Mouse (Mus musculus): Measurements from ENCODE around the gene Ssh3.

Ssh3 gene

DNA sequence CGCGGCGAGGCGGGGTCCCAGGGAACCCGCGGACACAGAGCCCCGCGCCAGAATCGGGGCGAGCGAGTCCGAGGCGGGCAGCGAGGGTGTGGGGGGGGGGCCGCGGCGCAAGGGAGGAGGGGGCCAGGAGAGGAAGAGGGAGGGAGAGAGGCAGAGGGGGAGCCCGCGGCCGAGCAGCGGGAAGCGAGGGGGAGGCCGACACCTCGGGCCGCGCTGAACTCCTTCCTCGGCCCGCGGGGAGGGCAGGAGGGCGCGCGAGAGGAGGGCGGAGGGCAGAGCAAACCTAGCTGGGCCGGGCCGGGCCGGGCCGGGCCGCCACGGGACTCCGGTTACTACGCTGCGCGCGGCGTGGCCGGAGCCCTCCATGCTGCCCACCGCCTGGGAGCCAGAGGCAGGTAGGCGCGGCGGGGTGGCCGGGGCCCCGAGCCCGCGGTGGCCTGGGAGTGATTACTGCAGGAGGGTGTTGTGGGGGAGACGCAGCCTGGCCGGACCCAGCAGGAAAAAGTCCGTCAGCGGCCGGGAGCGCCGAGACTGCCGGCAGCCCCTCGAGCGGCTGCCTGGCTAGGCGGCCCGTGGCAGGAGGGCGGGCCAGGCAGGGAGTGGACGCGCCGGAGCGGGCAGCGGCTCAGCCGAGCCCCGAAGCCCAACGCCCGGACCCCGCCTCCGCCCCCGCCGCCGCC is 54.1 kb downstream of the Ssh3 start:
- no peak for DNase-seq

DNA sequence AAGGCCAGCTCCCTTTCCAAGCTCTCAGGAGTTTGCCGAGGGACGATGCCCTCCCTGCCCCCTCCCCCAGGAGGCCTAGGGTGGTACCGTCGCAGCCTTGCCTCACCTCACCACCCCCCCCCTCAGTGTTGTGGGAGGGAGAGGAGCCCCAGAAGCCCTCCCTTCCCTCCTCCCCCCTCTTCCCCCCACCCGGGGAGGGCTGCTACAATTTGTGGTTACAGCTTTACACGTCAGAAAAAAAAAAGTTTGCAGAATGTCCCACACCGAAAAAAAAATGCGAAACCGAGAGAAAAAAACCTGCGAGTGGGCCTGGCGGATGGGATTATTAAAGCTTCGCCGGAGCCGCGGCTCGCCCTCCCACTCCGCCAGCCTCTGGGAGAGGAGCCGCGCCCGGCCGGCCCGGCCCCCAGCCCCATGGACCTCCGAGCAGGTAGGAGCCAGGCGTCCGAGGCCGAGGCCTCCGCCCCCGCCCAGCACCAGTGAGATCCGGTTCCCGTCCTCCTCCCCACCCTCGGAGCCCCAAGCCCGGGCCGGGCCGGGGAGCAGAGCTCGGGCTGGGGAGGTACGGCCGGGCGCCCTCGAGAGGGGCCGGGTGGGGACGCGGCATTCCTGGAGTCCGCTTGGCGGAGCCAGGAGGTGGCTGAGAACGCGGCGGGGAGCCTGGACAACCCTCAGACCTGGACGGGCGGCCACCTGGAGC is 54.8 kb downstream of the Ssh3 start, which contains the start of the genes Clcf1 and AC109138.7:
TSS of gene Clcf1 (plus strand) at position 168 of the 700 bp plus-strand sequence.
TSS of gene AC109138.7 (plus strand) at position 287 of the 700 bp plus-strand sequence.
- peak; percentile 61 for DNase-seq

GRCm38 (mm10) chr19:4213524-4213974 is 55.4 kb downstream of the Ssh3 start:
- DNase-seq: no peak

GRCm38 (mm10) chr19:4211891-4212588 is 56.9 kb downstream of the Ssh3 start:
- DNase-seq: no peak

Data from thymus, postnatal 25 days (tissue).